Mouse (Mus musculus) adrenal gland, postnatal 10 days (tissue): ENCODE measurements around the gene Anks6. TPM values are rescaled to one million over a fixed set of nuclear protein-coding genes. Genes with fewer than 3 reads are reported as not detected.

Experiments used
- DNase-seq: peaks from one replicate; pipeline ENCODE4 v3.0.0; 2021; ENCODE audit warnings: mixed read lengths
- total RNA-seq, 2 experiments: library from RNA; stranded (reverse); gene quantifications; 2 replicates each; pipeline ENCODE4 v1.2.3; 2021

The Anks6 gene
- total RNA-seq, 2 experiments from 2014 or later, result 3.6 to 6.4 TPM

- no peak for DNase-seq
Observed at GRCm38 (mm10) chr4:47046974-47047373, 10.3 kb downstream of the Anks6 start.

- no peak for DNase-seq
Observed at GRCm38 (mm10) chr4:47043866-47044265, 13.4 kb downstream of the Anks6 start.

DNA sequence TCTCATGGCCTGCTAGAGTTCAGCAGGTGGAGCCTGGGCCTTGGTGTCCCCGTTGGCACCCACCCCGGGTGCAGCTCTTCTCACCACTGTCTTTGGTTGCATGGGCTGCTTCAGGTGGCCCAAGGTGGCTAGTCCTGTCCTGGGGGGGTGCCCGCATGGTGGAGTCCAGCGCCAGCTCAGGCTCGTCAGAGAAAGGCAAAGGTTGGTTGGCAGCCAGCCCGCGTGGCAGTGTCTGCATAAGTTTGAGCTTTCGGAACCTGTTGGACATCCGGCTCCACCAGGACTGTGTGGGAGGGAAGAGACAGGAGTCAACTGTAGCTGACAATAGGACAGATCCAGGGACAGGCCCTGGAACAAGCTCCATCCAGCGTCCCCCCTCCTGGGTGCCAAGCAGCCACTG lies 17.6 kb downstream of the Anks6 start:
- no peak for DNase-seq

GRCm38 (mm10) chr4:47037321-47037657 lies 19.9 kb downstream of the Anks6 start:
- DNase-seq, result peak; percentile 86

- DNase-seq, result no peak
Observed at GRCm38 (mm10) chr4:47036486-47037320, 20.5 kb downstream of the Anks6 start.

- no peak for DNase-seq
Observed at GRCm38 (mm10) chr4:47035536-47035935, 21.7 kb downstream of the Anks6 start.

DNA sequence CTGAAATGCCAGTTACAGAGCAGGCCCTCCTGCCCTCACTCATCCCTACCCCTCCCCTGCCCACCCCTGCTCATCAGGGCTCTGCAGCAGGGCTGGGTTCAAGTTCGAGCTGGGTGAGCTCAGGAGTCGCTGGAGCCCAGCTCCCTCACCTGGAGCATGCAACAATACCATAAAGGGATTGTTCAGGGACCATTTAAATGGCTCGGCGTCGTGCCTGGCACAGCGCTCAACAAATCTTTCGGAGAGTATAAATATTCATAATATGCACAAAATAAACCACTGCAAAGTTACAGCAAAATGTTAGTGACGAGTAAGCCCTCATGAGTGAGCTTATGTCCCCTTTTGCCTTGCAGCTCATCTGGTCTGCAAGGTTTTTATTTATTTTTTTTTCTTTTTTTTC lies 25.1 kb downstream of the Anks6 start:
- DNase-seq, result no peak

DNA sequence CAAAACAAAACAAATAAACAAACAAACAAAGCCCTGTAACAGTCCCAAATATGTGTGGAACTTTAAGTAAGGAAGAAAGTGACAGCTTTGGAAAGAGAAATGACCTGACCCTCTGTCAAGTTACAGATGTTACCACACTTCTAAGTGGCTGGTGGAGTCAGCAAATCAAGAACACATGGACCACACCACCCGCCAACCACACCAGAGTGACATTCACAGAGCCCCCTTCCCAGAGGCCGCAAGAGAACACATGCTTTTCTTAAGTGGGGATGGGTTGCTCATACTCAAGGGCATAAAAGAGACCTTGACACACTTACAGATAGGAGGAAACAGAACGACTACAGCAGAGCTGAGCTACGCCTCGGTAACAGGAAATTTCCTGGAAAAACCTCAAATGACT lies 28.4 kb downstream of the Anks6 start:
- DNase-seq, result no peak

DNA sequence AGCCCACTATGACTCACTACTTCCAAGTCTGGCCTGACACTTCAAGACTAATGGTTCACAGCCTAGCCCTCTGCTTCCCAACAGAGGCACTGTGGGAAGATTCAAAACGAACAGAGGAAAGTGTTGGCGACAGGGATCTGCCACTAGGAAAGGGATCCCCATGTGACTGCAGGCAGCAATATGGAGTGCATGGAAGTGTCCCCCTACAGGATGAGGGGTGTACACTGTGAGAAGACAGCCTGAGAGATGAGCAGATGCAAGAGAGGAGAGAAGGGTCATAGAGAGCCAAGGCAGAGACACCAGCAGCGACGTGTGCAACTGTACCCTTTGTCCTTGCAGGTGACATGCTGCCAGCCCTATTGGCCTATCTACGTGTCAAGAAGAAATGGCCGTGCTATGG lies 33.3 kb downstream of the Anks6 start:
- DNase-seq, result no peak

- no peak for DNase-seq
Observed at GRCm38 (mm10) chr4:47022804-47023603, 34.2 kb downstream of the Anks6 start.

GRCm38 (mm10) chr4:47020563-47020962 lies 36.7 kb downstream of the Anks6 start:
- DNase-seq, result peak; percentile 75

DNA sequence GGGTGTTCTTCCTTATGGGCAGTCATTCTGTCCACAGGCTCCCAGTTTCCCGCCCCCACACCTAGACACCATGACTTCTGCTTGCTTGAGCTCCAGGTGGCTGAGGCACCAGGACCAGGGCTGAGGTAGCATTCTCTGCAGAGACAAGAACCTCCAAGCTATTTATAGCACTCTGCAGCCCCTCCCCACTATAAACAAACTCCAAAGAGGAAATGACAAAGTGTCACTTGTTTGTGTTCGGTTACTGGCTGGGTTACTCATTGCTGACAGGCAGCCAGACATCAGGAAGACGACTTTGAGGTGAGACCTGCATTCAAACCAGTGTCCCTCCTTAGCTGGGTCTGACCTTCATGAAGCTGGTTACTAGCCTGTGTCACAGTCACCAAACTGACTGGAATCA lies 42.1 kb downstream of the Anks6 start:
- no peak for DNase-seq

DNA sequence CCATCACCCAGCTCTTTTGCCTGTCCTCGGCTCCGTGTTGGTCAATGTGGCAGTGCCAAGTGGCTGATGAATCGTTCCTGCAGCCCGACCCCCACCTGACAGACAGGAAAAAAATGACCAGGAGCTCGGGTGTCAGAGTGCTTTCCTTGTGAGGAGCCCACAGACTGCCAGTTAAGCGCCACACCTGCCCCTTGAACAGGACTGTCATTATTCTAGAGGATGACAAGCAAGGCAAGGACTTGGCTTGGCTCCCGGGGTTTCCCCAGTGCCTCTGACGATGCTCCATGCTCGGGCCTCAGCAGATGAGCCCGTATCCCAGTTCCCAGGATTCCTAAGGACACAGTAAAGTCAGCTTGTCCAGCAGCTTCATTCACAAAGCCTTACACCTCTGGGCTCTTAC lies 44.8 kb downstream of the Anks6 start:
- peak; percentile 46 for DNase-seq

DNA sequence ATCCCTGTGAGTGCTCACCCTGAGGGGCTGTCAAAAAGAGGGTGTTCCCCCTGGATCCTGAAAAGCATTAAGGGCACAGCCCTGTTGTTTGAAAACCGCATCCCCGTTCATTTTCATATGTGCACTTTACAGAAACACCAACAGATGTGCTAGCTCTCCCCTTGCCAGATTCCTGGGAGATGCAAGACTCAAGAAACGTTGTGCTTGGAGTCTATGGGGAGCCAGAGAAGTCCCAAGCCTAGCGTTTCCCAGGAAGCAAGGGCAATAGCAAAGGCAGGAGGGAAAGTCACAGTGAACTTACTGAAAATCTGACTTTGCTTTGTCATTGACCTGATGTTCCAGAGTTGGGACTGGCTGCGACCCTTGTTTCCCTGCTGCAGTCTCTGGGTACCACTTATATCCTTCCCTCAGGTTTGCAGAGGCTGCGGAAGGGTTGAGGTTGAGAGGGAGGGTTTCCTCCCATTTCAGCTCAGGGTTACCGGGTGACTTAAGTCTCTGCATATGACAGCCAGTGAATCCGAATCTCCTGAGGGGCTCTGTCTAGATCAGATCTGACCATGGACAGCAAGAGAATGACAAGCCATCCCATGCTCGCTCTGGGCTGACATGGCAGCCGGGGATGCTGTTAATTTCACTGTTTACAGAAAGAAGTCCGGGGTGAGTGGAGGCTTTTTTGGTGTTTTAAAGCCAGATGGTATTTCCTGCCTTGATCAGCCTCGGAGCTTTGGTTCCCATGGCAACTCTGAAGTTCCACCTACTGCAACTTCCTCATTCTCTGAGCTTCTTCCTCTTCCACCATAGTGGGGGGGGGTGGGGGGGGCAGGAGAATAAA lies 46.6 kb downstream of the Anks6 start:
- no peak for DNase-seq

DNA sequence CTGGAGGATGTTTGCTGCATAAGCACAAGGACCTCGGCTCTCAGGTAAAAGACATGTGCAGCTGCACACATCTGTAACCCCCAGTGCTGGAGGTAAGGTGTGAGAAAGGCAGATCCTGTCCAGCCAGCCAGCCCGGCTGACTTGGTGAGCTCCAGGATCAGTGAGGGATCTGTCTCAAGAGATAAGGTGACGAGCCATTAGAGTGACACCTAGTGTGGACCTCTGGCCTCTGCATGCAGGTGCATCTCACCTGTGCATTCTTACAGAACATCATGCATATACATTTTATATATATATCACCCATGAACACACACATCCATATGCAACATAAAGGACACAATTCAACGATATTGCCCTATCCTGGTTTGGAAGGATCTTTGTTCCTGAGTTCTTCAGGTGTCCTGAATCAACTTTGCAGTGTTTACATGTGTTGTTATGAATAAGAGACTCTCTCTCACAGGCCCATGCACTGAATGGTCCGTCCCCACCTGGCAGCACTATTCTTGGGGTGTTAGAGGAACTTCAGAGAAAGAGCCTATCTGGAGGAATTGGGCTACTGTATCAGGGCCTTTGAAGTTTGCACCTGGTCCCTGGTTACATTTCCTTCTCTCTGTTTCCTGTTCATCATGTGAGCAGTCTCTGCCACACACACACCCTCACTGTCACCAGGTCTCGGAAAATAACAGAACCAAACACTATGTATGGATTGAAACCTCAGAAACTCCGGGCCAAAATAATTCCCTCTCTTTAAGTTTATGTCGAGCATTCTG lies 56.4 kb downstream of the Anks6 start:
- DNase-seq, result no peak

DNA sequence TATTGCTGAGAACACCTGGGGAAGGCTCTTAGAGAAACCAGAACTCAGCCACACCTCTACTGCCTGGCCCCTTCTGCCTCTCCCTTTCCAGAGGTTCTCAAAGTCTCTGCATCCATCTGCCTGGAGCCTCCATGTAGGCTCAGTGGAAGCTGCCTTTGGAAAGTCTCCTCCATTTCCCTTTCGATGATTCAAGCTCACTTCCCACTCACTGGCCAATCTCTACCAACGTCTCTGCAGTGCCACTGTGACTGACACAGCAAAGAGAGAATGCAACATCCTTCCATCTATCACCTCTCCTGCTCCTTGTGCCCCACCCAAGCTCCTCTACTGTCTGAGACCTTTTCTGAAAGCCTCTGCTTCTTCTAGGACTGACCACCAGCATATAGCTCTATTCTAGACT lies 59.3 kb downstream of the Anks6 start:
- no peak for DNase-seq

GRCm38 (mm10) chr4:46992827-46993473 lies 64.3 kb downstream of the Anks6 start:
- DNase-seq, result peak; percentile 79

- DNase-seq, result no peak
Observed at GRCm38 (mm10) chr4:46991959-46992316, 65.3 kb downstream of the Anks6 start.

- peak; percentile 29 for DNase-seq
Observed at GRCm38 (mm10) chr4:46991016-46991958, 65.9 kb downstream of the Anks6 start, which contains the start of gene Gabbr2. Gene Gabbr2 (minus strand): TSS chr4:46991873.
